Mouse (Mus musculus): ENCODE measurements at regions not wholly inside any gene's neighbourhood (a gene's known extent, or its start where the extent isn't known, plus 50 kb on each side); places are given as distances from the start of the nearest gene placed in this dataset.

GRCm38 (mm10) chr7:83074399-83074970 is 207.4 kb downstream of the Mex3b start:
- H3K4me1 ChIP-seq (ENCODE audit: control insufficient read depth in 1 of 2, insufficient read depth in 2 of 2, low read length in 2 of 2): peaks cover 21 to 35% of the 10 kb centered on the region in 2 experiments
- no peaks in the 10 kb centered on the region for H3K9me3 ChIP-seq (replicated peaks; ENCODE audit: insufficient read depth, low read length)
- no peak for TF ChIP-seq NELFE (IDR thresholded peaks at IDR 0.05; ENCODE audit: low read depth, low read length)
- TF ChIP-seq ELF1 (IDR thresholded peaks at IDR 0.05; ENCODE audit: low read depth, low read length): no peak
- TF ChIP-seq CHD1 (IDR thresholded peaks at IDR 0.05; ENCODE audit: low read depth, low read length): no peak
- no peak for TF ChIP-seq SMC3 (IDR thresholded peaks at IDR 0.05; ENCODE audit: low read depth, low read length)
- no peak for TF ChIP-seq POLR2AphosphoS5 (IDR thresholded peaks at IDR 0.05; ENCODE audit: borderline replicate concordance, low read depth, low read length)
- 0 out of 2 replicates have a peak, but pooled peaks have one; percentile 5 for TF ChIP-seq GATA1 (IDR thresholded peaks at IDR 0.05; ENCODE audit: low read depth, low read length)
- no peak for TF ChIP-seq TBP (IDR thresholded peaks at IDR 0.05; ENCODE audit: low read depth, low read length)
- TF ChIP-seq CHD2 (IDR thresholded peaks at IDR 0.05; ENCODE audit: low read length): no peak
- no peaks in the 10 kb centered on the region for H3K79me2 ChIP-seq (ENCODE audit: control insufficient read depth, insufficient read depth, low read length, poor library complexity)
- H3K27ac ChIP-seq (ENCODE audit: control insufficient read depth, low read depth, low read length): peak overlapping the region; percentile 69
- H3K36me3 ChIP-seq (ENCODE audit: control insufficient read depth in 1 of 2, insufficient read depth in 2 of 2, low read length in 2 of 2): peaks cover 0 to 33% of the 10 kb centered on the region in 2 experiments; a peak in 2 of 4 replicates
- no peaks in the 10 kb centered on the region for H3K27me3 ChIP-seq (ENCODE audit: control insufficient read depth in 1 of 2, insufficient read depth in 2 of 2, low read length in 2 of 2)
- peak overlapping the region in 1 of 2 experiments; percentile 21; a peak in 2 of 4 replicates for H3K4me3 ChIP-seq (ENCODE audit: control insufficient read depth in 1 of 2, insufficient read depth in 1 of 2, low read depth in 2 of 2, low read length in 2 of 2)
- no peak for DNase-seq (ENCODE audit: low read depth, low spot score)
- peak overlapping the region; percentile 21 for H3K9ac ChIP-seq (ENCODE audit: control insufficient read depth, low read depth, low read length, poor library complexity, severe bottlenecking)

GRCm38 (mm10) chr7:83075159-83075952 is 208.2 kb downstream of the Mex3b start:
- Histone ChIP-seq H3K4me3 (ENCODE audit: control insufficient read depth in 1 of 2, insufficient read depth in 1 of 2, low read depth in 2 of 2, low read length in 2 of 2) (peak overlapping the region; percentile 21 to 44; a peak in 3 of 4 replicates), H3K27ac (ENCODE audit: control insufficient read depth, low read depth, low read length) (peak overlapping the region; percentile 75), H3K27me3 (ENCODE audit: control insufficient read depth in 1 of 2, insufficient read depth in 2 of 2, low read length in 2 of 2) (no peaks in the 10 kb centered on the region), H3K9me3 (replicated peaks; ENCODE audit: insufficient read depth, low read length) (no peaks in the 10 kb centered on the region), H3K4me1 (ENCODE audit: control insufficient read depth in 1 of 2, insufficient read depth in 2 of 2, low read length in 2 of 2) (peaks cover 24 to 43% of the 10 kb centered on the region in 2 experiments), H3K36me3 (ENCODE audit: control insufficient read depth in 1 of 2, insufficient read depth in 2 of 2, low read length in 2 of 2) (peaks cover 0 to 41% of the 10 kb centered on the region in 2 experiments; a peak in 2 of 4 replicates), H3K79me2 (ENCODE audit: control insufficient read depth, insufficient read depth, low read length, poor library complexity) (no peaks in the 10 kb centered on the region), H3K9ac (ENCODE audit: control insufficient read depth, low read depth, low read length, poor library complexity, severe bottlenecking) (peak overlapping the region; percentile 21)
- peak; percentile 86 for DNase-seq (ENCODE audit: low read depth, low spot score)
- TF ChIP-seq MYC (IDR thresholded peaks at IDR 0.05; ENCODE audit: low read depth, low read length) (peak; percentile 61; the same call in 1 of the 2 replicates), MEF2A (IDR thresholded peaks at IDR 0.05; ENCODE audit: extremely low read depth, insufficient replicate concordance, low read depth, low read length, poor library complexity, severe bottlenecking) (no peak), ZMIZ1 (IDR thresholded peaks at IDR 0.05; ENCODE audit: low read depth, low read length) (0 out of 2 replicates have a peak, but pooled peaks have one; percentile 51), BHLHE40 (IDR thresholded peaks at IDR 0.05; ENCODE audit: borderline replicate concordance, low read depth, low read length) (peak; percentile 92), TBP (IDR thresholded peaks at IDR 0.05; ENCODE audit: low read depth, low read length) (0 out of 2 replicates have a peak, but pooled peaks have one; percentile 31), JUND (IDR thresholded peaks at IDR 0.05; ENCODE audit: low read depth, low read length) (0 out of 2 replicates have a peak, but pooled peaks have one; percentile 43), KAT2A (conservative IDR thresholded peaks at IDR 0.05; ENCODE audit: low read depth, low read length) (peak; percentile 15; the same call in 1 of the 2 replicates), GABPA (IDR thresholded peaks at IDR 0.05; ENCODE audit: low read depth, low read length) (no peak), RCOR1 (IDR thresholded peaks at IDR 0.05; ENCODE audit: low read depth, low read length) (peak; percentile 90), MXI1 (IDR thresholded peaks at IDR 0.05; ENCODE audit: low read depth, low read length) (peak; percentile 53; the same call in 1 of the 2 replicates), MAX (IDR thresholded peaks at IDR 0.05; ENCODE audit: low read length) (peak; percentile 66), USF1 (IDR thresholded peaks at IDR 0.05; ENCODE audit: low read depth, low read length) (peak; percentile 90), POLR2AphosphoS2 (IDR thresholded peaks at IDR 0.05; ENCODE audit: low read length) (no peak), SIN3A (IDR thresholded peaks at IDR 0.05; ENCODE audit: low read length) (peak; percentile 83), TAL1 (IDR thresholded peaks at IDR 0.05; ENCODE audit: low read length) (peak; percentile 96), ZNF384 (IDR thresholded peaks at IDR 0.05; ENCODE audit: low read depth, low read length) (peak; percentile 83), MYB (IDR thresholded peaks at IDR 0.05; ENCODE audit: low read depth, low read length) (peak; percentile 85), NELFE (IDR thresholded peaks at IDR 0.05; ENCODE audit: low read depth, low read length) (no peak; the same call in 1 of the 2 replicates), TCF12 (IDR thresholded peaks at IDR 0.05; ENCODE audit: low read depth, low read length) (peak; percentile 94), USF2 (IDR thresholded peaks at IDR 0.05; ENCODE audit: borderline replicate concordance in 1 of 2, insufficient read depth in 1 of 2, low read depth in 1 of 2, low read length in 2 of 2) (peak in 1 of 2 experiments; percentile 61; a peak in 1 of 4 replicates), MAZ (IDR thresholded peaks at IDR 0.05; ENCODE audit: low read depth, low read length) (no peak), ETS1 (IDR thresholded peaks at IDR 0.05; ENCODE audit: low read depth, low read length) (peak; percentile 95)
